Mouse (Mus musculus) right cerebral cortex, postnatal 25 days (tissue): ENCODE data around the gene Ndufaf5.
"Not testable (repeated sequence)": the region's sequence is repeated elsewhere in the genome, so short reads cannot be mapped to it uniquely, and the experiment has no call there.

Experiments
- DNase-seq: peaks from one replicate; pipeline ENCODE4 v3.0.0; 2022

Gene Ndufaf5

DNA sequence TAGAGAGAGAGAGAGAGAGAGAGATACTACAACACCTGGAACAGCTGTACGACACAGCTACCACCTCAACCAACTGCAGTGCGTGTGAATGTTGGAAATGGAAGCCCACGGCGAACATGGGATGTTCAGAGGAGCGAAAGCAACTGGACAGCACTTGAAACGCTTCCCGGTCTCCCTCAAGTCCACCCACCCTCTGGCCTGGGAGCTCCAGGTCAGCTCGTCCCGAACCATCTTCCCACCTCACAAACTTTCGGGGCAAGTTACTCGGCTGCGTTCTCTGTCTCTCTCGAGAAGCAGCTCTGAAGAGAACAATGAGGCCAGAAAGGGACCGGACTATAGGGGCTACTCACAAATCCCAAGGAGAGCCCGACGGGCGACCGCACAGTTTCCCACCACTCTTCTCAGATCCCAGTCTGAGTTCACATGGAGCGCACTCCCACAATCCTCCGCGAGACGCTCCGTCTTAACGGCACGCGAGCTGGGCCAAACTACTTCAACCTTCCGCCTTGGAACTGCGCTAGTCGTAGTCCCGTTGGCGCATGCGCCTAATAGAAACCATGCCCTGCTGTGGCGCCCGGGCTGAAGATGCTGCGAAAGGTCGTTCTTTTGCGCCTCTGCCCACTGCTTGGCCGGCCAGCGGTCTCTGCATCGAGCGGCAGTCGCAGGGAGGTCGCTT is at the start of gene Ndufaf5, which contains the start of gene Esf1:
Gene Ndufaf5 (plus strand): TSS at position 523 of the 676 bp plus-strand sequence.
Gene Esf1 (minus strand): TSS at position 438 of the 676 bp plus-strand sequence.
- DNase-seq = peak; percentile 97

DNA sequence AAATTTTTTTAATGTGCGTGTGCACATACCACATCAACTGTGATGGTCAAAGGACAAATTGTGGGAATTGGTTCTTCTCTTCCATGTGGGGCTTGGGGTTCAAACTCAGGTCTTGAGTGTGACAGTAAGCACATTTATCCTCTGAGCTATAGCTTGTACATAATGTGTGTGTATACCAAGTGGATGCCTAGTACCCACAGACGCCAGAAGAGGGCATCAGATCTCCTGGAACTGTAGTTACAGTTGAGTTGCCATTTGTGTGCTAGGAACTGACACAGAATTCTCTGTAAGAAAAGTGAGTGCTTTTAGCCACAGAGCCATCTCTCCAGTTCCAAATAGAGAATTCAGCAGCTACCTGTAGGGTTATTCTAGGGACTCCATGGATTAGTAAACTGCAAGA is 44.9 kb upstream of the Ndufaf5 start:
- DNase-seq = no peak

DNA sequence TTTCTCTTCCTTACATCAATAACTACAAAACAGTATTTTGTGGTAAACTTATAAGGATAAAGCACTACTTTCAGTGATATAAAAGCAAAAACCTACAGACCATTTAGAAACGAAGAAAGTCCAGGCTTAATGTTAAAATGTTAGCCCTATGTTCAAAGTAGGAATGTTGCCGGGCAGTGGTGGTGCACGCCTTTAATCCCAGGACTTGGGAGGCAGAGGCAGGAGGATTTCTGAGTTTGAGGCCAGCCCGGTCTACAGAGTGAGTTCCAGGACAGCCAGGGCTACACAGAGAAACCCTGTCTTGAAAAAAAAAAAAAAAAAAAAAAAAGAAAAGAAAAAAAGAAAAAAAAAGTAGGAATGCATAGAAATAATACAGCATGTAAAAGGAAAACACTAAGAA is 18.7 kb upstream of the Ndufaf5 start, which contains the start of gene Gm17374:
Gene Gm17374 (plus strand): TSS at position 301 of the 400 bp plus-strand sequence.
- not testable (repeated sequence) for DNase-seq

DNA sequence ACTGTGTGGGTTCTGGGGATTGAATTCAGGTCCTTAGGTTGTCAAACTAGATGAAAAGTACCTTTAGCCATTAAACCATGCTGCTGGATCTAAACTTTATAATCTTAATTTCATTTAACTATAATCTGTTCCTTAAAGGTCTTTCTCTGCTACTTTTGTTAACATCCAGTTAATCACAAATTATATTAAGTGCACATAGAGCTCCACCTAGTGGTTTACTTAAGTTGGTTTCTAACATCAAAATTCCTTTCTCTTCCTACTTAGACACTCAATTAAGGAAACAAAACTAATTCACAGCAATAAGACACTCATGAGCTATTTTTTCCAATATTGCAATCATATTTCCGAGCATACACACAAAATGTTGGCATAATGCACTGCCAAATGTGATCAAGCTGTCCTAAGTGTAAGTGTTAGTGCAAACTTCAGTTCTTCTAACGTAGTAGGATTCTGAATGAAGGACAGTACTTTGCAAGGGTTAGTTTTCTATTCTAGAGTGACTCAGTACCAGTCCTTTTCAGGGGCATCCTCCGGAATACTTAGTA is 11.2 kb upstream of the Ndufaf5 start:
- no peak for DNase-seq

DNA sequence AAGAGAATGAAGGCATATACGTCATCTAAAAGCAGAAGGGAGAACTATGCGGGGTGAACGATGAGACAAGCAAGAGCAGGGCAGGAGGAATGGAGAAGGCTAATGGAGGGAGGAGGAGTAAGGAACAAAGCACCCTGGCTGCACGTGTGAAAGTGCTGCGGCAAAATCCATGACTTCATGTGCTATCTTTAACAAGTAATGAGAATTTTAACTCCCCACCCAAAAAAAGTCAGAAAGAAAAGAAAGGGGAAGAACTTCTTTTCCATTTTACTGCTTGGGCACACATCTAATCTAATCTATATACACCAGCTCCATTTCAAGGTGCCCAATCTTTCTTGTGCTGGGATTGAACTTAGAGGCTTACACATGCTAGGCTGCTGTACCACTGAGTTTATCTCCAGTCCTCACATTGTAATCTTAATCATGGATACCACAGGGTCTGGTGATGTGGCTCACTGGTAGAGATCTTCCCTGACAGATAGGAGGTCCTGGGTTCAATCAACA is 7.0 kb upstream of the Ndufaf5 start:
- DNase-seq = no peak

DNA sequence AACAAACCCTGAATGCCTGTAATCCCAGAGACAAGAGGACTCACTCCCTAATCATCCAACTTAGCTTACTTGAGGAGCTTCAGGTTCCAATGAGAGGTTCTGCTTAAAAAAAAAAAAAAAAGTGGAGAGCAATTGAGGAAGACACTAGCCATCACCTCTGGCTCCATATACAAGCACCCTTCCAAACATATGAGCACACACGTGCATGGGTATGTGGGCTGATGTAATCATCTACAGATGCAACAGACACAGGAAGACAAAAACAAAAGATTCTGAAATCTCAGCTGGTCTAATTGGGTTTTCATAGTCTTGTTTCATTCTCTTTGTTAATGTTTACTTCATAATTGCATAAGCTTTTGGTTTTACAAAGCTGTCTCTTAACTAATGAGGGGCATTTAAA is 1.4 kb upstream of the Ndufaf5 start:
- DNase-seq = no peak

DNA sequence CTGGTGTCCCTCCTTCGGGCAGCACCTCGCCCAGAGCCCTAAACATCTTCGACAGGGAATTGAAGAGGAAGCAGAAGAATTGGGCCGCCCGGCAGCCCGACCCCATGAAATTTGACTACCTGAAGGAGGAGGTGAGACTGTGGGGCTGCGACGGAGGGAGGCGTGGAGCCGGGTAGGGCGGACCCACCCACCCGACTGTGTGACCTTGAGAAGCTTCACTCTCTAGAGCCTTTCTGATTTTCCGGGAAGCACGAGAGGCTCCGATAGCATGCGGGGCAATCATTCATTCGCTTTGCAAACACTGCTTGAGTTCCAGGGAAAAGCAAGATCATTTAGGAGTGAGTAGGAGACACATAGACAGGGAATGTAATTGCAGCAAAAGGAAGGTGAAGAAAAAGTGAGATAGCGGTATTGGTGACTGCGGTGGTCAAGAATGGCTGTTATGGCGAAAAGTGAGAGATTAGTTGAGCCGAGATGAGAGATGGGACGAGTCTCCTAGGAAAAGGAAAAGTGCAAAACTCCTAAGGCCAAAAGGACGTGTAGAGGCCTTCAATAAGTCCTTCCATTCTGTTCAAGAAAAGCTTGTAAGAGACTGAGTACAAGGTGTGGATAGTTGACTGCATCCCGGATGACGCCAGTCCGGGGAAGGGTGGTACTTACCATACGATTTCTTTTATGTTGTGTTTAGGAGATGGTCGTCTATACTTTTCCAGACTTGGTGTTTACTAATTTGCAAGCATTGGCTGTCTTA is 529 bp downstream of the Ndufaf5 start:
- no peak for DNase-seq

DNA sequence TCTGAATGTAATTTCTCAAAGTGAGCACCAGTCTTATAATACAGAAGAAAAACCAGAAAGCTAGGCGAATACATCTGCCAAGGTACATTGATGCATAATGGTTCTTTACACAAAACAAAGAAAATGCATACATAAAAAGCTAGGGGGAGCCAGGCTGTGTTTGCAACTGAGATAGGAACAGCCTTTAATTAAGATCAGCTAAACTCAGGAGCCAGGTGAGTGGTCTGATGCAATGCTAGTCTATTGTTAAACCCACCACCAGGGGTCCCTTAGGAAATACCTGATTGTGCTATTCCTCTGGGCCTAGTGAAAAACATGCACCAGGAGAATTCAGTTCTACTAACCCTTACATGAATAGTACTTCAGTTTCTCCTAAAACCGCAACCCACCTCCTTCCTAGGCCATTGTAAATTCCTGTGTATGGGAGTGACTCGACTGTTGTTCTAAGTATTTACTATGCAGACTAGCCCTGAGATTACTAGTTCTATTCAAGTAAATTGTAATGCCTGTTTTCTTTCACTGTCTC is 15.3 kb downstream of the Ndufaf5 start:
- DNase-seq = not testable (repeated sequence)

DNA sequence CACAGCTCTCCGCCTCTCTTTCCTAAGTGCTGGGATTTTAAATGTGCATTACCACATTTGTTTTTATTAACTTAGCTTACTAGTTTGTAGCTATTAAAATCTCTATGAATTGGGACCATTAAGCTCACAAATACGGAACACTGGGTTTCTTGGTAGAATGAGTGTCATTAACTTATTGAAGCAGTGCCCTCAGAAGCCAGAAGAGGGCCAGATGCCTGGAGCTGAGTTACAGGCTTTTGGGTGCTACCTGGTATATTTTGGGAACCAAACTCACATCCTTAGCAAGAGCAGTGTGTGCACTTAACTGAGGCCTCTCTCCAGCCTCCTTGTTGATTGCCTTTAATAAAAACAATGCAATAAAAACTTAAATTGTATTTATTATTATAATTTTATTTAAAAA is 30.3 kb downstream of the Ndufaf5 start:
- no peak for DNase-seq

DNA sequence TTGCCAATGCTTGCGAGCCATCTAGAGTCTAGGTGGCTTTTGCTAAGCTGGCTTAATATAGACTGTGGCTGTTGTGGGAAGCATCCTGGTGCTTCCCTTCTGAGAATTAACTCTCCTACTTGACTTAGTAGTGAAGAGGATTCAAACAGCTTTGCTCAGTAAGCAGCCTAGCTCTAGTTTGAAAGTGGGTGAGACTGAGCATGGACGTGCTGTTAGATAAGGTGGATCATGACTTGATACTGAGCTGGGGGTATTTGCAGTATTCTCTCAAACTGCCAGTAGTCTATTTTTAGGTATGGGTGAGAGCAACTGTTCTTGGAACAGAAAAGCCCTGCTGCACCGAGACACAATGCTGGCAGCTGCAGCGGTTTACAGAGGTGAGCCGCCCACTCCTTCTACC is 32.1 kb downstream of the Ndufaf5 start:
- no peak for DNase-seq

DNA sequence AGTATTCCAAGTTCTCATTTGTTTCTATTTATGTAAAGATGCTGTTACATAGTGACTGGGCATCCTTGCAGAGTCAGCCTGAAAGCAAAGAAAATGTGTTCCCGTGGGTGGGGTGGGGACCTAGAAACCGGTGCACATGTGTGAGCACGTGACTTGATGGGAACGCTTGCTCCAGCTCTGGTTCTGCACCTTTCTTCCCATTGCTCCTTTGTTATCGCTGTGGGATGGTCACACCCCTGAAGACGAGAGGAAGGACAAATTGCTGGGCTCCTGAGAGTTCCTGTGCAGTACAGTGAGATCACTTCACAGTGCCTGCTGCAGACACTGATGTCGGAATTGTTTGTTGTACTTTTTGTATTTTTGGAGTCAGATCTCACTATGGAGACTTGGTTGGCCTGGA is 33.3 kb downstream of the Ndufaf5 start:
- DNase-seq = no peak

DNA sequence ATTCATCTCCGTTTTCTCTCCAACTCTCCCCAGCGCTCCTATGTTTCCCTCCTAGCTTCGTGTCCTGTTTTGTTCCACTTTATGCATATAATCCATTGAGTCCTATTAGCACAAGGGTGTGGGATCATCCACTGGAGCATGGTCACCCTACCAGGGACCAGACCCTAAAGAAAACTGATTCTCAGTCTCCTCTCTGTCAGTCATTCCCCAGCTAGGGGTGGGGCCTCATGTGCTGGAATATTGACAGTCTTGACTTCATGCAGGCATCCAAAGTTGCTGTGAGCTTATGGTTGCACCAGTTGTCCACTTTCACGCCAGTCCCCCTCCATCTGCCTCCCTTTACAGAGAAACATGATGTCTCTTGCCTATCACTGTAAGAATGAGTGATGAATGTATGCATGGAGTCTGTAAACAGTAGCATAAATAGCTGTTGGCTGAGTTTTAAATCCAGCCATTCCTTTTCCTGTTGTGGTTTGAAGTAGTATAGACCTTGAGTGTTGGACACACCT is 44.1 kb downstream of the Ndufaf5 start:
- no peak for DNase-seq

DNA sequence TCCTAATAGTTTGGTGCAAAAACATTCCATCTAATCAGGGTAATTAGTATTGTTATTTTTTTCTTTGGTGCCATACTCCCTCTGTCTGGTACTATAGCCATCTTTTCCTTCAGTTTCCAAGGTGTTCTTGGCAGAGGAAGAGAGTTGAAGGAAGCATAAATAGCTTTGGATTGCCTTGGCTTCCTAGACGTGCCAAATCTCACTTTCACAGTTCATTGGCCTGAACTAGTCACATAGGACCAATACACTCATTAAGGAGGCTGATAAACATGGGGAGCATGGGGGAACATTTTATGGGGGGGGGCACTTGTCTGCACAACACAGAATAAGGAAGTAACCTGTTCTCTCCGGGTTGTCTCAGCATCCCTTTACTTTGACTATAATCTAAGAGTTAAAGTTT is 45.0 kb downstream of the Ndufaf5 start:
- no peak for DNase-seq

DNA sequence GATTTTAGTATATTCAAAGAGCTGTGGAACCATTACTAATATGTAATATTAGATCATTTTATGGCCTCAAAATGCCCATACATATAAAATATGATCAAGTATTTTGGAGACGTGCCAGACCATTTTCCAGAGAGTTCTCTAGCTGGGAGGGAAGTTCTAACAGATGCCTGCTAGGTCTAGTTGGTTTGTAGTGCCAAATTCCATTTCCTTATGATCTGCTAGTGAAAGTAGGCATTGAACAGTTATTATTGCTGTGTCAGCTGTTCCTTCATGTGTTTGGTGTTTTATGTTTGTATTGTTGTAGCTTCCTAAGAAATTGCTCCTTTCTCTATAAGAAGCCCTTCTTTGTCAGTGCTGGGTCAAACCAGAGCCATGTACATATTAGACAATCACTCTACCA is 45.5 kb downstream of the Ndufaf5 start:
- DNase-seq = no peak

DNA sequence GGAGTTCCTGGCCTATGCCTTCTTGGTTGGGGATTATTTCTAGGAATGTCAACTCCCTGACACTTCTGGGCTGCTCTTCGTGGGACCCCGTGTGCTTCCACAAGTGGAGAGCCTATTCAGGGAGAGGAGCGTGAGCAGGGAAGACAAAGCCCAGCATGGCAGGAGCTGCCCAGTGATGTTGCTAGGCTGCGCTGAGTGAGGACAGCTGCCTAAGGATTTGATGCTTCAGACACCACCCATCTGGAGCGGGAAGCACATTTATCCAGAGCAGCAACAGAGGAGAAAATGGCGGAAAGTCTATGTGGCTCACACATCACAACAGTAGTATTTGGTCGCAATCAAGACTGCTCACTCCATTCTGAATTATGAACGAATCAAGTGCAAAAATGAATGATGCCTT is 49.9 kb downstream of the Ndufaf5 start:
- DNase-seq = no peak

DNA sequence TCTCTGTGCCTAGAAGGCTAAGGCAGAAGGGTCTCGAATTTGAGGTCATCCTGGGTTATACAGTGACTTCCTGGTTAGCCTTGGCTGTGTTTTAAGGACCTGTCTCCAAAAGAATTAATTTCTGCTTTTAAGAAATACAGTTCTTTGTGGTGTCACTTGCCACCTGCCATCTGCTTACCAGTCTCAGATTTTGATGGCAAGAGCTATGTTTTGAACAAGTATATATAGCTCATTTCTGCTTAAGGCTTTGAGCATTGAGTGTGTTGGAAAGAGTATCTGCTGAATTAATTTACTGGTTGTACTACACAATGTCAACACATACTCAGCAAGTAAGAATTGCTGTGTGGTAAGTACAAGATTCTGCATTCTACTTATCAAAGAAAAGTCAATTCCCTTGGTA is 59.8 kb downstream of the Ndufaf5 start:
- DNase-seq = no peak

DNA sequence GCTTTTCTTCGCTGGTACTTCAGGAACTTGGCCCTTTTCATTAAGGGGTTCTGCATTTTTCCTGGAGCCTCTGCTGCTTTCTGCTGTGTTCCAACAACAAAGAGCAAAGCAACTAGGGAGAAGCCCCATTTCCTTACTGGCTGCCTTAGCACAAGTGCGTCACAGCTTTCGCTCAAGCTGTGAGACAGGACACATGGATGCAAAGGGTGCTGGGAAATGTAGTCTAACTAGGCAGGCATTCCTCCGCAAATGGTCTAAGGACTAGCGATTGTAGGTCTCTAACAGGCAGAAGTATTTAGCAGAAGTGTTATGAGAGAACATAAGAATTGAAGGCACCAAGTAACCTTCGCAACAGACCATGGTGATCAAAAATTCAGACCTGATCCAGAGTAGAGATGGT is 66.8 kb downstream of the Ndufaf5 start:
- no peak for DNase-seq

DNA sequence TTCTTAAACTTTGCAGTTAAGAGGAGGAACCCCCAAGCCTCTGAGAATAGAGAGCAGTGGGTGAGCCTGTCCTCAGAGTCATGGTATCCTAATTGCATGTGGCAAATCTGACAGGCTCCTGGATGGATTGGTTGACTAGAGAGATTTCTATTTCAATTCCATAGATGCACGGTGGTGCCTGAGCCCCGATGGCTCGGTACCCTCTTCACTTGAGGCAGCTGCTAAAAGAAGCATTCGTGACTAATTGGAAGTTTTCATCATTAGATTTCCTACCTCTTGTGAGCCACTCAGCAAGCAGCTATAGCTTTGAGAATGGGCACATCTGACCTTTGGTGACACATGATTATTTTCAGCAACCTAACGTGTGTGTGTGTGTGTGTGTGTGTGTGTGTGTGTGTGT is 71.9 kb downstream of the Ndufaf5 start:
- no peak for DNase-seq

DNA sequence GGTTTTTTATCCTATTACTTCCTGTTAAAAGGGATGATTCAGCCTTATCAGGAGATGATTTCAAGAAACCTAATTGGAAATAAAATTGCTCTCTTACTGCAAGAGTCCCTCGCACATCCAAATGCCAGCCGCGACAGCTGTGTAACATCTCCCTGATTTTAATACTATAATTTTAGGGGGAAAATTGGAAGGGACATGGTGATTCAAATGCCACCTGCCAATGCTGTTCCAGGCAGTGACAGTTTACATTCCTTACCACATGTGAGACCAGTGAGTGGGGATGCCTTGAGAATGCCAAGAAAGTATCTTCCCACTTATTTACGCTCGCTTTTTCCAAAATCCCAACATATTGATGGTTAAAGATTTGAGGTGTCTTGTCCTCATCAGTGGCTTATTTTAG is 72.7 kb downstream of the Ndufaf5 start:
- DNase-seq = no peak
